Mouse (Mus musculus) midbrain, embryonic 11.5 days (tissue): ENCODE results near the gene Pih1d1. TPM values are rescaled to one million over a fixed set of nuclear protein-coding genes. Genes with fewer than 3 reads are reported as not detected.
A peak's percentile ranks its signal among the peaks of the same experiment; 100 is the strongest.

ENCODE experiments used
- ATAC-seq: fragments of 200-750 bp; cut with Nextera tagmentation; 2 replicates; pipeline ENCODE4 v1.8.0; 2017; ENCODE audit warnings: moderate TSS enrichment, moderate library complexity; ENCODE audit not compliant: low FRiP score
- DNase-seq: peaks from one replicate; pipeline ENCODE4 v3.0.0; 2015; ENCODE audit warnings: low spot score; ENCODE audit errors: missing footprints
- H3K27ac ChIP-seq: fragments of 300-500 bp; sonication (generic); 2 replicates; pipeline ENCODE4 v1.5.1; 2014; ENCODE audit warnings: low read depth, low read length
- H3K27me3 ChIP-seq: fragments of 300-500 bp; sonication (generic); 2 replicates; pipeline ENCODE4 v1.6.1; 2014; ENCODE audit warnings: mild to moderate bottlenecking, low read length, moderate library complexity, mixed read lengths; ENCODE audit not compliant: control insufficient read depth, insufficient read depth
- H3K36me3 ChIP-seq: fragments of 300-500 bp; sonication (generic); 2 replicates; pipeline ENCODE4 v1.6.1; 2014; ENCODE audit warnings: mild to moderate bottlenecking, low read length, moderate library complexity, mixed read lengths; ENCODE audit not compliant: control insufficient read depth, insufficient read depth
- H3K4me1 ChIP-seq: fragments of 300-500 bp; sonication (generic); 2 replicates; pipeline ENCODE4 v1.6.1; 2014; ENCODE audit warnings: low read length; ENCODE audit not compliant: control insufficient read depth, insufficient read depth
- H3K4me2 ChIP-seq: fragments of 300-500 bp; sonication (generic); 2 replicates; pipeline ENCODE4 v1.6.1; 2014; ENCODE audit warnings: mild to moderate bottlenecking, moderate library complexity
- H3K4me3 ChIP-seq: fragments of 300-500 bp; sonication (generic); 2 replicates; pipeline ENCODE4 v1.5.1; 2014; ENCODE audit warnings: low read depth, low read length
- H3K9ac ChIP-seq: fragments of 300-500 bp; sonication (generic); 2 replicates; pipeline ENCODE4 v1.6.1; 2014; ENCODE audit warnings: low read length
- H3K9me3 ChIP-seq: fragments of 300-500 bp; sonication (generic); 2 replicates; pipeline ENCODE4 v1.6.1; 2016; ENCODE audit warnings: low read length; ENCODE audit not compliant: control insufficient read depth
- WGBS: fragments of 180-500 bp; shearing (Covaris S2); extraction: QIAGEN DNeasy Blood & Tissue Kit; methylation state at CpG from one replicate; pipeline ENCODE4 v1.1.7; 2014; 5-methylcytosine and 5-hydroxymethylcytosine counted together
- polyA plus RNA-seq: library from polyadenylated mRNA; unstranded; fragments of >200 nt; fragmentation: Nextera tagmentation; extraction: Ambion mirVana; gene quantifications from 2 replicates; pipeline ENCODE4 v1.2.1, GENCODE M21; 2014

Gene Pih1d1
- polyA plus RNA-seq, 1 experiment from 2014 or later, result 105 TPM

GRCm38 (mm10) chr7:45178550-45178949, 24.4 kb downstream of the Pih1d1 start:
- Histone ChIP-seq H3K9ac (no peak overlapping the region), H3K4me1 (peaks cover 12% of the 10 kb centered on the region), H3K36me3 (no peaks in the 10 kb centered on the region), H3K4me3 (no peak overlapping the region), H3K27ac (no peak overlapping the region), H3K9me3 (no peaks in the 10 kb centered on the region), H3K27me3 (peaks cover 96% of the 10 kb centered on the region), H3K4me2 (no peak overlapping the region)
- 26% methylated on average over 7 of the region's 7 CpGs for WGBS
- DNase-seq (no peak), ATAC-seq (no peak)

GRCm38 (mm10) chr7:45179469-45179868, 25.4 kb downstream of the Pih1d1 start, which contains the start of gene Gfy:
TSS of gene Gfy (minus strand) at chr7:45179569.
- no peak for DNase-seq
- no peak within 1 kb of the TSS for H3K4me2 ChIP-seq
- no peak within 1 kb of the TSS for H3K4me3 ChIP-seq
- peaks cover 99% of the 10 kb centered on the region for H3K27me3 ChIP-seq
- H3K36me3 ChIP-seq, result no peaks in the 10 kb centered on the region
- ATAC-seq, result no peak
- H3K9ac ChIP-seq, result no peak within 1 kb of the TSS
- no peaks in the 10 kb centered on the region for H3K9me3 ChIP-seq
- no peak within 1 kb of the TSS for H3K27ac ChIP-seq
- H3K4me1 ChIP-seq, result peaks cover 12% of the 10 kb centered on the region
- WGBS, result 26% methylated on average over 7 of the region's 7 CpGs

GRCm38 (mm10) chr7:45180896-45181477, 26.9 kb downstream of the Pih1d1 start, which contains the start of gene Pth2:
TSS of gene Pth2 (plus strand) at chr7:45180995.
- Histone ChIP-seq H3K27ac (no peak within 1 kb of the TSS), H3K4me3 (peak within 1 kb of the TSS; percentile 5; the same call in 1 of the 2 replicates), H3K27me3 (peaks cover 89% of the 10 kb centered on the region), H3K4me1 (peaks cover 8% of the 10 kb centered on the region), H3K36me3 (no peaks in the 10 kb centered on the region), H3K9me3 (no peaks in the 10 kb centered on the region), H3K4me2 (0 out of 2 replicates have a peak within 1 kb of the TSS, but pooled peaks have one; percentile 23), H3K9ac (no peak within 1 kb of the TSS)
- WGBS, result 24% methylated on average over 20 of the region's 20 CpGs
- no peak for ATAC-seq
- no peak for DNase-seq

DNA sequence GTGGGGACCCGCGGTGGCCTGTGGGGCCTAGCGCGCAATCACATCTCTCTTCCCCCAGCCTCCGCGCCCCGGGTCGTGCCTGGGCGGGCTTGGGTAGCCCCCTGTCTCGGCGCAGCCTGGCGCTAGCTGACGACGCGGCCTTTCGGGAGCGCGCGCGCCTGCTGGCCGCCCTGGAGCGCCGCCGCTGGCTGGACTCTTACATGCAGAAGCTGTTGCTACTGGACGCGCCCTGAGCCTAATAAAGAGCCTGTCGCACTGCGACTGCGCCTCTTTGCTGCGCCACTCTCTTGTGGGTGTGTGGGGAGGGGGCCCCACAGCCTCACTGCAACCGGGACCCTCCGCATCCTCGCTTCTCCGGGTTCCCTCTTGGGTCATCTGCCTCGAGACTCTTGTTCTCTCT, 27.4 kb downstream of the Pih1d1 start:
- WGBS, result 5% methylated on average over 33 of the region's 35 CpGs
- H3K27me3 ChIP-seq, result peaks cover 84% of the 10 kb centered on the region
- DNase-seq (no peak), ATAC-seq (0 out of 2 replicates have a peak, but pooled peaks have one; percentile 4)
- no peaks in the 10 kb centered on the region for H3K36me3 ChIP-seq
- no peak overlapping the region for H3K27ac ChIP-seq
- no peak overlapping the region for H3K9ac ChIP-seq
- H3K4me1 ChIP-seq, result peaks cover 5% of the 10 kb centered on the region
- no peaks in the 10 kb centered on the region for H3K9me3 ChIP-seq
- peak overlapping the region; percentile 5; the same call in 1 of the 2 replicates for H3K4me3 ChIP-seq
- 0 out of 2 replicates have a peak overlapping the region, but pooled peaks have one; percentile 23 for H3K4me2 ChIP-seq

GRCm38 (mm10) chr7:45182199-45182601, 28.1 kb downstream of the Pih1d1 start:
- Histone ChIP-seq H3K9me3 (no peaks in the 10 kb centered on the region), H3K36me3 (no peaks in the 10 kb centered on the region), H3K4me1 (peaks cover 5% of the 10 kb centered on the region), H3K4me3 (peak overlapping the region; percentile 17), H3K9ac (no peak overlapping the region), H3K27me3 (peaks cover 77% of the 10 kb centered on the region), H3K27ac (no peak overlapping the region), H3K4me2 (peak overlapping the region; percentile 42)
- WGBS, result under 1% methylated on average over 34 of the region's 34 CpGs
- DNase-seq (peak; percentile 94), ATAC-seq (peak; percentile 80)

DNA sequence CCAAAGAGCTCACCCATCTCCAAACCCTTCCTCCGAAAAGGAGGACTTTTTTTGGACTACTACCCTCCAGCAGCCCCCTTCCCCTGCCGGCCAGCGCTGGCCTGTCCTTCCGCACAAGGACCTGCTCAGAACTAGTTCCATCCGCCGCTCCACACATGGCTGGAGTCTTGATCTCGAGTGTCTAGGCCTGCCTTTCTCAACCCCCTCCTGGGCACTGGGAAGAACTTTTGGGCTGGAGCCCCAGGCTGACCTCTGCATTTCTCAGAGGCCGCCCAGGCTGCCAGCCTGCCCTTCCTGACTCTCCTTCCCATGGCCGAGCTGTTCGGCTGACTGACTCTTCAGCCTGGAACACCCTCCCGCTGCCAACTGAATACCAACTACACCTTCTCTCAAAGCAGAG, 28.5 kb downstream of the Pih1d1 start:
- H3K27me3 ChIP-seq, result peaks cover 73% of the 10 kb centered on the region
- 19% methylated on average over 11 of the region's 11 CpGs for WGBS
- H3K4me3 ChIP-seq, result peak overlapping the region; percentile 17
- H3K4me1 ChIP-seq, result peaks cover 5% of the 10 kb centered on the region
- no peaks in the 10 kb centered on the region for H3K36me3 ChIP-seq
- H3K27ac ChIP-seq, result no peak overlapping the region
- H3K9ac ChIP-seq, result no peak overlapping the region
- H3K9me3 ChIP-seq, result no peaks in the 10 kb centered on the region
- DNase-seq, result no peak
- no peak for ATAC-seq
- H3K4me2 ChIP-seq, result peak overlapping the region; percentile 42

DNA sequence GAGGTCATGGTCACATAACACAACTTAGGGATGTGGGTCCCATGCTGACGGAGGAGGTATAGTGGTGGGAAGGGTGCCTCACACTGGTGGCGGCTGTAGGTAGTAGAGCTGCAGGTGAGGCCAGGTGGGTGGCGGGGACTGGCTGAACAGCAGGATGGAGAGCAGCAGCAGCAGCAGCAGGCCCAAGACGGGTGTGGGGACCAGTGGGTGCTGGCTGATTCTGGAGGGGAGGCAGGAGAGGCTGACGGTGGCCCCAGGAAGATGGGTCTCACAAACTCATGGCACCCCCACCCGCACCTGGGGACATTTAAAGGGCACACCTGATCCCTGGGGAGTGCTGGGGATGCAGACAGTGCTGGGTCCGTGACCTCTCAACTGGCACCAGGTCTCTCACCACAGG, 29.6 kb downstream of the Pih1d1 start:
- no peak for ATAC-seq
- 71% methylated on average over 7 of the region's 7 CpGs for WGBS
- H3K9me3 ChIP-seq, result no peaks in the 10 kb centered on the region
- H3K36me3 ChIP-seq, result no peaks in the 10 kb centered on the region
- H3K9ac ChIP-seq, result no peak overlapping the region
- no peak overlapping the region for H3K4me3 ChIP-seq
- peaks cover 62% of the 10 kb centered on the region for H3K27me3 ChIP-seq
- no peak overlapping the region for H3K27ac ChIP-seq
- no peak overlapping the region for H3K4me2 ChIP-seq
- H3K4me1 ChIP-seq, result peaks cover 5% of the 10 kb centered on the region
- no peak for DNase-seq

- WGBS, result 68% methylated on average over 7 of the region's 7 CpGs
- peaks cover 5% of the 10 kb centered on the region for H3K4me1 ChIP-seq
- H3K36me3 ChIP-seq, result no peaks in the 10 kb centered on the region
- ATAC-seq, result no peak
- no peak overlapping the region for H3K9ac ChIP-seq
- no peak overlapping the region for H3K4me2 ChIP-seq
- H3K4me3 ChIP-seq, result no peak overlapping the region
- H3K27ac ChIP-seq, result no peak overlapping the region
- no peak for DNase-seq
- H3K9me3 ChIP-seq, result no peaks in the 10 kb centered on the region
- peaks cover 44% of the 10 kb centered on the region for H3K27me3 ChIP-seq
Observed at GRCm38 (mm10) chr7:45185921-45186320, 31.8 kb downstream of the Pih1d1 start.

- ATAC-seq, result no peak
Observed at GRCm38 (mm10) chr7:45189600-45189999, 35.5 kb downstream of the Pih1d1 start.

More at GRCm38 (mm10) chr7:45189600-45189999, 35.5 kb downstream of the Pih1d1 start:
- H3K9me3 ChIP-seq, result no peaks in the 10 kb centered on the region
- H3K4me1 ChIP-seq, result no peaks in the 10 kb centered on the region
- no peak overlapping the region for H3K27ac ChIP-seq
- H3K4me2 ChIP-seq, result no peak overlapping the region
- H3K36me3 ChIP-seq, result no peaks in the 10 kb centered on the region
- WGBS, result 63% methylated on average over 16 of the region's 16 CpGs
- H3K9ac ChIP-seq, result no peak overlapping the region
- H3K27me3 ChIP-seq, result peaks cover 8% of the 10 kb centered on the region
- H3K4me3 ChIP-seq, result no peak overlapping the region
- no peak for DNase-seq
